19 mouse cellular contexts compared by ENCODE assay signal in genomic region chr10:33083627-33084158, GRCm38 (mm10). TPM values are rescaled to one million over a fixed set of nuclear protein-coding genes. Genes with fewer than 3 reads are reported as not detected.
DNase-seq lines count a peak whose midpoint lies in the region; ATAC-seq and TF ChIP-seq lines count a peak whose summit lies in the region.
"Had no signal": no experiment of that assay in that cellular context is flagged by ENCODE, and none has a peak within 500 bp of the region (broad histone marks: within the 10 kb centered on the region; RNA-seq: fewer than 3 reads in every experiment).

No protein-coding gene starts in this region.

- no peaks in the 10 kb centered on the region for H3K36me3 ChIP-seq in heart, embryonic 12.5 days
- H3K36me3 ChIP-seq in heart, embryonic 16.5 days (ENCODE audit: control insufficient read depth, insufficient read depth): no peaks in the 10 kb centered on the region
- H3K36me3 ChIP-seq: hindbrain, embryonic 12.5 days had no signal

- peak overlapping the region; percentile 46 for H3K4me2 ChIP-seq in heart, embryonic 12.5 days
- peak overlapping the region; percentile 3 for H3K4me2 ChIP-seq in heart, embryonic 16.5 days (ENCODE audit: low read depth, low read length)
- H3K4me2 ChIP-seq: hindbrain, embryonic 12.5 days had no signal

- DNase-seq in frontal cortex, postnatal 10 days (ENCODE audit: low spot score in 2 of 2): no peak
- DNase-seq in heart, postnatal 10 days: no peak
- DNase-seq in brain, embryonic 14.5 days (ENCODE audit: low read depth): peak; percentile 86
- no peak for DNase-seq in layer of hippocampus, adult 8-10 months (ENCODE audit: low spot score in 2 of 2)
- DNase-seq in left cerebral cortex, postnatal 4 days: no peak
- DNase-seq: adrenal gland, postnatal 25 days; embryo, embryonic 11 days; kidney, postnatal 14 days; lung, adult 2 months; spleen, adult 18-20 months; thymus, postnatal 14 days had no signal

- H3K9me3 ChIP-seq in heart, embryonic 12.5 days (replicated peaks): no peaks in the 10 kb centered on the region
- no peaks in the 10 kb centered on the region for H3K9me3 ChIP-seq in heart, embryonic 16.5 days (replicated peaks; ENCODE audit: control insufficient read depth, low read length)
- H3K9me3 ChIP-seq: hindbrain, embryonic 12.5 days had no signal

- H3K4me3 ChIP-seq in heart, embryonic 12.5 days: peak overlapping the region; percentile 45
- H3K4me3 ChIP-seq in heart, embryonic 16.5 days (ENCODE audit: low read length): peak overlapping the region; percentile 57
- H3K4me3 ChIP-seq: hindbrain, embryonic 12.5 days had no signal

- ATAC-seq in frontal cortex, adult (ENCODE audit: low TSS enrichment): 0 out of 2 replicates have a peak, but pooled peaks have one; percentile 47
- ATAC-seq in heart, embryonic 12.5 days (ENCODE audit: insufficient number of reproducible peaks, low FRiP score): peak; percentile 57; the same call in 1 of the 2 replicates
- ATAC-seq in heart, embryonic 16.5 days (replicated peaks; ENCODE audit: extremely low read depth, insufficient read depth, low FRiP score): peak; percentile 67
- ATAC-seq: intestine, postnatal 0 days had no signal

- peak overlapping the region; percentile 93 for H3K27ac ChIP-seq in heart, embryonic 12.5 days (ENCODE audit: poor library complexity, severe bottlenecking)
- peak overlapping the region; percentile 95 for H3K27ac ChIP-seq in heart, embryonic 16.5 days (ENCODE audit: low read length)
- H3K27ac ChIP-seq: hindbrain, embryonic 12.5 days had no signal

- WGBS in heart, embryonic 12.5 days: 38% methylated on average over 5 of the region's 5 CpGs
- 23% methylated on average over 5 of the region's 5 CpGs for WGBS in heart, embryonic 16.5 days

- peak overlapping the region; percentile 60 for H3K9ac ChIP-seq in heart, embryonic 12.5 days
- H3K9ac ChIP-seq in heart, embryonic 16.5 days (ENCODE audit: low read length): peak overlapping the region; percentile 71
- H3K9ac ChIP-seq: hindbrain, embryonic 12.5 days had no signal

- H3K4me1 ChIP-seq in heart, embryonic 12.5 days (replicated peaks): 0 out of 2 replicates have a peak, but pooled peaks cover 5% of the 10 kb centered on the region
- peaks cover 6% of the 10 kb centered on the region; the same call in 1 of the 2 replicates for H3K4me1 ChIP-seq in heart, embryonic 16.5 days (ENCODE audit: control insufficient read depth, insufficient read depth, low read length)
- H3K4me1 ChIP-seq: hindbrain, embryonic 12.5 days had no signal

- intact Hi-C loops in heart, postnatal 10 days (cut with DNase I): no loop called here
- intact Hi-C loops in left cerebral cortex, postnatal 4 days (cut with DNase I): no loop called here

- TF ChIP-seq POLR2A in brain, embryonic 14.5 days (IDR thresholded peaks at IDR 0.05; ENCODE audit: borderline replicate concordance, extremely low read depth, insufficient read depth, insufficient read length, poor library complexity, severe bottlenecking): no peak

- TF ChIP-seq CTCF in brain, embryonic 14.5 days (IDR thresholded peaks at IDR 0.05; ENCODE audit: borderline replicate concordance, extremely low read depth, insufficient read depth, insufficient read length): no peak

- no peaks in the 10 kb centered on the region for H3K27me3 ChIP-seq in heart, embryonic 12.5 days (replicated peaks)
- H3K27me3 ChIP-seq in heart, embryonic 16.5 days (ENCODE audit: control insufficient read depth, insufficient read depth, low read length): no peaks in the 10 kb centered on the region
- H3K27me3 ChIP-seq: hindbrain, embryonic 12.5 days had no signal

RNA-seq across cellular contexts. Expression of gene Trdn, which starts 3.3 kb away (rescaled TPM):
- 196 and 209 TPM in 2 replicates for polyA plus RNA-seq in heart, embryonic 12.5 days (2016; fragmentation: Nextera tagmentation; extraction: Ambion mirVana)
- 100 to 1,000 TPM; 287 to 319 TPM for total RNA-seq in heart, postnatal 10 days (2021)
- polyA plus RNA-seq in brain, embryonic 14.5 days (2012; rRNA removed): 0.08 TPM in 1 of 2 replicates, not detected in the other
- 240 and 267 TPM in 2 replicates for polyA plus RNA-seq in heart, embryonic 16.5 days (2015; fragmentation: Nextera tagmentation; extraction: Ambion mirVana)
- under 1 TPM in 2 of 4 experiments, not detected in 2; 0.33 to 0.39 TPM for total RNA-seq in layer of hippocampus, adult 8-10 months (2022)
- total RNA-seq in left cerebral cortex, postnatal 4 days (2021): not detected
- total RNA-seq: adrenal gland, postnatal 25 days; layer of hippocampus, postnatal 14 days; neutrophil, adult 5-6 weeks had no signal
- polyA plus RNA-seq: liver, adult 2 months had no signal

Comparison
In these comparisons a context has a peak if more than half of its experiments do, and no peak if none do; other contexts are left out.
1. RNA of gene Trdn, which starts 3.3 kb away (total RNA-seq): 287 to 319 TPM in heart, postnatal 10 days; not detected in left cerebral cortex, postnatal 4 days and 0.33 to 0.39 TPM in layer of hippocampus, adult 8-10 months; every median in the first group is over 100 times any median in the second.
2. Peak in every context shown above with its lines, with median percentiles within 50 percentile points of each other: ATAC-seq.